Mouse (Mus musculus): Measurements from ENCODE around the gene 4933427I04Rik. TPM values are rescaled to one million over a fixed set of nuclear protein-coding genes. Genes with fewer than 3 reads are reported as not detected.
A peak's percentile ranks its signal among the peaks of the same experiment; 100 is the strongest.

Gene 4933427I04Rik
- polyA plus RNA-seq (2015; fragmentation: Nextera tagmentation; extraction: Ambion mirVana): not detected in 2 replicates

- WGBS (ENCODE audit: insufficient replicate concordance): 61% methylated on average over 3 of the region's 3 CpGs
Observed at GRCm38 (mm10) chr4:123859379-123859778, at the start of gene 4933427I04Rik. Gene 4933427I04Rik (plus strand): TSS chr4:123859679.

GRCm38 (mm10) chr4:123810475-123811295, 48.8 kb upstream of the 4933427I04Rik start:
- ATAC-seq (no peak), DNase-seq (no peak)
- H3K4me3 ChIP-seq (ENCODE audit: low read depth, low read length): no peak overlapping the region
- no peaks in the 10 kb centered on the region for H3K36me3 ChIP-seq (replicated peaks; ENCODE audit: insufficient read depth, low read length)
- no peak overlapping the region for H3K9ac ChIP-seq (replicated peaks)
- no peak overlapping the region for H3K27ac ChIP-seq (ENCODE audit: low read depth)
- H3K4me2 ChIP-seq (ENCODE audit: low read depth, low read length): no peak overlapping the region
- no peaks in the 10 kb centered on the region for H3K27me3 ChIP-seq (ENCODE audit: insufficient read depth, low read length)
- TF ChIP-seq CTCF (IDR thresholded peaks at IDR 0.05; ENCODE audit: low read depth) (no peak), EP300 (IDR thresholded peaks at IDR 0.05; ENCODE audit: low read depth) (no peak)
- WGBS (ENCODE audit: insufficient replicate concordance): 78% methylated on average over 12 of the region's 12 CpGs
- H3K9me3 ChIP-seq (ENCODE audit: low read length): no peaks in the 10 kb centered on the region
- no peaks in the 10 kb centered on the region for H3K4me1 ChIP-seq (ENCODE audit: insufficient read depth)

More at GRCm38 (mm10) chr4:123859379-123859778, at the start of gene 4933427I04Rik:
- Histone ChIP-seq H3K9me3 (ENCODE audit: low read length) (no peaks in the 10 kb centered on the region), H3K9ac (replicated peaks) (no peak within 1 kb of the TSS), H3K27me3 (ENCODE audit: insufficient read depth, low read length) (no peaks in the 10 kb centered on the region), H3K4me2 (ENCODE audit: low read depth, low read length) (no peak within 1 kb of the TSS), H3K27ac (ENCODE audit: low read depth) (no peak within 1 kb of the TSS), H3K4me3 (ENCODE audit: low read depth, low read length) (no peak within 1 kb of the TSS), H3K4me1 (ENCODE audit: insufficient read depth) (no peaks in the 10 kb centered on the region), H3K36me3 (replicated peaks; ENCODE audit: insufficient read depth, low read length) (no peaks in the 10 kb centered on the region)
- no peak for TF ChIP-seq EP300 (IDR thresholded peaks at IDR 0.05; ENCODE audit: low read depth)
- TF ChIP-seq CTCF (IDR thresholded peaks at IDR 0.05; ENCODE audit: low read depth): no peak
- no peak for DNase-seq
- ATAC-seq: no peak

GRCm38 (mm10) chr4:123812525-123812924, 47.0 kb upstream of the 4933427I04Rik start:
- Histone ChIP-seq H3K9ac (replicated peaks) (no peak overlapping the region), H3K27ac (ENCODE audit: low read depth) (no peak overlapping the region), H3K4me3 (ENCODE audit: low read depth, low read length) (no peak overlapping the region), H3K4me2 (ENCODE audit: low read depth, low read length) (no peak overlapping the region), H3K27me3 (ENCODE audit: insufficient read depth, low read length) (no peaks in the 10 kb centered on the region), H3K4me1 (ENCODE audit: insufficient read depth) (no peaks in the 10 kb centered on the region), H3K36me3 (replicated peaks; ENCODE audit: insufficient read depth, low read length) (no peaks in the 10 kb centered on the region), H3K9me3 (ENCODE audit: low read length) (no peaks in the 10 kb centered on the region)
- DNase-seq (no peak), ATAC-seq (no peak)
- TF ChIP-seq EP300 (IDR thresholded peaks at IDR 0.05; ENCODE audit: low read depth): no peak
- TF ChIP-seq CTCF (IDR thresholded peaks at IDR 0.05; ENCODE audit: low read depth): peak; percentile 10; the same call in 1 of the 2 replicates
- 66% methylated on average over 3 of the region's 3 CpGs for WGBS (ENCODE audit: insufficient replicate concordance)

GRCm38 (mm10) chr4:123814030-123814501, 45.4 kb upstream of the 4933427I04Rik start:
- TF ChIP-seq EP300 (IDR thresholded peaks at IDR 0.05; ENCODE audit: low read depth) (no peak), CTCF (IDR thresholded peaks at IDR 0.05; ENCODE audit: low read depth) (no peak)
- H3K9ac ChIP-seq (replicated peaks): no peak overlapping the region
- ATAC-seq (no peak), DNase-seq (no peak)
- WGBS (ENCODE audit: insufficient replicate concordance): 68% methylated on average over 7 of the region's 7 CpGs
- H3K27me3 ChIP-seq (ENCODE audit: insufficient read depth, low read length): no peaks in the 10 kb centered on the region
- H3K4me3 ChIP-seq (ENCODE audit: low read depth, low read length): no peak overlapping the region
- no peaks in the 10 kb centered on the region for H3K36me3 ChIP-seq (replicated peaks; ENCODE audit: insufficient read depth, low read length)
- H3K27ac ChIP-seq (ENCODE audit: low read depth): no peak overlapping the region
- H3K4me2 ChIP-seq (ENCODE audit: low read depth, low read length): no peak overlapping the region
- H3K9me3 ChIP-seq (ENCODE audit: low read length): no peaks in the 10 kb centered on the region
- H3K4me1 ChIP-seq (ENCODE audit: insufficient read depth): no peaks in the 10 kb centered on the region

GRCm38 (mm10) chr4:123819093-123819610, 40.3 kb upstream of the 4933427I04Rik start:
- WGBS (ENCODE audit: insufficient replicate concordance): 62% methylated on average over 4 of the region's 4 CpGs
- no peaks in the 10 kb centered on the region for H3K36me3 ChIP-seq (replicated peaks; ENCODE audit: insufficient read depth, low read length)
- DNase-seq (no peak), ATAC-seq (no peak)
- H3K4me1 ChIP-seq (ENCODE audit: insufficient read depth): no peaks in the 10 kb centered on the region
- H3K4me3 ChIP-seq (ENCODE audit: low read depth, low read length): no peak overlapping the region
- no peak overlapping the region for H3K9ac ChIP-seq (replicated peaks)
- H3K27me3 ChIP-seq (ENCODE audit: insufficient read depth, low read length): no peaks in the 10 kb centered on the region
- no peak overlapping the region for H3K4me2 ChIP-seq (ENCODE audit: low read depth, low read length)
- H3K27ac ChIP-seq (ENCODE audit: low read depth): no peak overlapping the region
- TF ChIP-seq EP300 (IDR thresholded peaks at IDR 0.05; ENCODE audit: low read depth) (no peak), CTCF (IDR thresholded peaks at IDR 0.05; ENCODE audit: low read depth) (peak; percentile 40; the same call in 1 of the 2 replicates)
- H3K9me3 ChIP-seq (ENCODE audit: low read length): no peaks in the 10 kb centered on the region

- no peaks in the 10 kb centered on the region; the same call in 1 of the 2 replicates for H3K9me3 ChIP-seq (ENCODE audit: low read length)
- no peak overlapping the region for H3K27ac ChIP-seq (ENCODE audit: low read depth)
- no peak overlapping the region for H3K9ac ChIP-seq (replicated peaks)
- no peak overlapping the region for H3K4me2 ChIP-seq (ENCODE audit: low read depth, low read length)
- no peaks in the 10 kb centered on the region for H3K36me3 ChIP-seq (replicated peaks; ENCODE audit: insufficient read depth, low read length)
- ATAC-seq (no peak), DNase-seq (no peak)
- no peaks in the 10 kb centered on the region for H3K4me1 ChIP-seq (ENCODE audit: insufficient read depth)
- H3K27me3 ChIP-seq (ENCODE audit: insufficient read depth, low read length): no peaks in the 10 kb centered on the region
- WGBS (ENCODE audit: insufficient replicate concordance): 77% methylated on average over 8 of the region's 8 CpGs
- no peak for TF ChIP-seq CTCF (IDR thresholded peaks at IDR 0.05; ENCODE audit: low read depth)
- no peak for TF ChIP-seq EP300 (IDR thresholded peaks at IDR 0.05; ENCODE audit: low read depth)
- H3K4me3 ChIP-seq (ENCODE audit: low read depth, low read length): no peak overlapping the region
Observed at GRCm38 (mm10) chr4:123842126-123842525, 17.4 kb upstream of the 4933427I04Rik start.
